Mouse (Mus musculus) CH12.LX (cell line): ENCODE data around the gene Cpeb3. TPM values are rescaled to one million over a fixed set of nuclear protein-coding genes. Genes with fewer than 3 reads are reported as not detected.

ENCODE experiments used
- DNase-seq: peaks from one replicate; pipeline ENCODE4 v3.0.0-alpha.2; 2013; ENCODE audit errors: extremely low read depth
- H3K27ac ChIP-seq: 2 replicates; pipeline ENCODE4 v1.5.1; 2012; ENCODE audit warnings: low read depth, mild to moderate bottlenecking, control low read depth, moderate library complexity; ENCODE audit not compliant: insufficient read depth
- H3K27me3 ChIP-seq: replicated peaks from 2 replicates; pipeline ENCODE3; 2012; ENCODE audit warnings: inconsistent platforms
- H3K36me3 ChIP-seq, 2 experiments: replicated peaks in 1 of 2; 2 replicates each; pipeline versions ENCODE3 to v1.6.1; 2012; ENCODE audit warnings: inconsistent platforms in 1 of 2, low read length in 1 of 2, mild to moderate bottlenecking in 1 of 2, mixed read lengths in 1 of 2, moderate library complexity in 1 of 2; ENCODE audit not compliant: control insufficient read depth in 1 of 2, insufficient read depth in 1 of 2
- H3K4me1 ChIP-seq, 2 experiments: 2 replicates each; pipeline ENCODE4 v1.6.1; 2012; ENCODE audit warnings: inconsistent platforms in 1 of 2, moderate library complexity in 1 of 2; ENCODE audit not compliant: insufficient read depth in 2 of 2, control insufficient read depth in 1 of 2
- H3K4me2 ChIP-seq: 2 replicates; pipeline ENCODE4 v1.6.1; 2012; ENCODE audit warnings: low read depth, mild to moderate bottlenecking, control low read depth; ENCODE audit not compliant: poor library complexity, insufficient read depth, severe bottlenecking
- H3K4me3 ChIP-seq, 3 experiments: fragments of 150-350 bp in 1 of 3; sonication (generic) in 1 of 3; replicated peaks in 1 of 3; 2 replicates each; pipeline versions ENCODE3 to v1.5.1; 2011 to 2012; ENCODE audit warnings: low read depth in 2 of 3, low read length in 2 of 3, mild to moderate bottlenecking in 2 of 3, moderate library complexity in 2 of 3, control low read depth in 1 of 3, improper control_type of control experiment in 1 of 3, inconsistent platforms in 1 of 3, mixed read lengths in 1 of 3; ENCODE audit not compliant: poor library complexity in 1 of 3
- H3K79me2 ChIP-seq: replicated peaks from 2 replicates; pipeline ENCODE4 v1.6.1; 2012; ENCODE audit warnings: mild to moderate bottlenecking, moderate library complexity; ENCODE audit not compliant: control insufficient read depth, poor library complexity, insufficient read depth, severe bottlenecking; ENCODE audit errors: extremely low read depth
- H3K9ac ChIP-seq: 2 replicates; pipeline ENCODE4 v1.6.1; 2012; ENCODE audit warnings: low read depth, mild to moderate bottlenecking, control low read depth, moderate library complexity; ENCODE audit not compliant: insufficient read depth
- H3K9me3 ChIP-seq: replicated peaks from 2 replicates; pipeline ENCODE3; 2012; ENCODE audit warnings: low read length, inconsistent platforms, mixed read lengths
- CTCF ChIP-seq, 2 experiments: IDR thresholded peaks in 1 of 2; conservative IDR thresholded peaks in 1 of 2; 2 replicates each; pipeline ENCODE4 v1.5.1; 2011 to 2012; ENCODE audit warnings: low read depth in 2 of 2, low read length in 2 of 2, improper control_type of control experiment in 1 of 2, inconsistent platforms in 1 of 2, mild to moderate bottlenecking in 1 of 2, moderate library complexity in 1 of 2
- HCFC1 ChIP-seq: IDR thresholded peaks from 2 replicates; pipeline ENCODE4 v1.6.1; 2012; ENCODE audit warnings: low read depth, mild to moderate bottlenecking, inconsistent platforms, low read length, improper control_type of control experiment
- IRF4 ChIP-seq: IDR thresholded peaks from 2 replicates; pipeline ENCODE4 v1.6.1; 2014; ENCODE audit warnings: low read depth, mild to moderate bottlenecking, inconsistent platforms, low read length, improper control_type of control experiment
- JUN ChIP-seq: IDR thresholded peaks from 2 replicates; pipeline ENCODE4 v1.6.1; 2011; ENCODE audit warnings: low read depth, mild to moderate bottlenecking, low read length, improper control_type of control experiment, moderate library complexity; ENCODE audit not compliant: insufficient read depth
- JUND ChIP-seq: conservative IDR thresholded peaks from 2 replicates; pipeline ENCODE4 v1.6.1; 2011; ENCODE audit warnings: low read depth, low read length, improper control_type of control experiment
- KAT2A ChIP-seq: IDR thresholded peaks from 2 replicates; pipeline ENCODE4 v1.6.1; 2012; ENCODE audit warnings: low read length, improper control_type of control experiment, inconsistent platforms; ENCODE audit not compliant: insufficient replicate concordance
- MAFK ChIP-seq: IDR thresholded peaks from 2 replicates; pipeline ENCODE4 v1.6.1; 2011; ENCODE audit warnings: low read length, improper control_type of control experiment; ENCODE audit not compliant: insufficient replicate concordance
- MXI1 ChIP-seq: IDR thresholded peaks from 2 replicates; pipeline ENCODE4 v1.6.1; 2011; ENCODE audit warnings: mild to moderate bottlenecking, low read depth, low read length, improper control_type of control experiment
- MYC ChIP-seq: IDR thresholded peaks from 2 replicates; pipeline ENCODE4 v1.6.1; 2011; ENCODE audit warnings: low read depth, mild to moderate bottlenecking, improper control_type of control experiment, low read length
- NRF1 ChIP-seq: IDR thresholded peaks from 2 replicates; pipeline ENCODE4 v1.6.1; 2014; ENCODE audit warnings: low read depth, mild to moderate bottlenecking, inconsistent platforms, low read length, improper control_type of control experiment, moderate library complexity
- PAX5 ChIP-seq: IDR thresholded peaks from 2 replicates; pipeline ENCODE4 v1.6.1; 2012; ENCODE audit warnings: low read length, inconsistent platforms, mixed read lengths
- POLR2A ChIP-seq: IDR thresholded peaks from 2 replicates; pipeline ENCODE4 v1.6.1; 2011; ENCODE audit warnings: low read depth, mild to moderate bottlenecking, improper control_type of control experiment, low read length
- POLR2AphosphoS2 ChIP-seq: IDR thresholded peaks from 2 replicates; pipeline ENCODE4 v1.6.1; 2011; ENCODE audit warnings: low read depth, low read length, improper control_type of control experiment
- RAD21 ChIP-seq: IDR thresholded peaks from 2 replicates; pipeline ENCODE4 v1.6.1; 2011; ENCODE audit warnings: low read depth, mild to moderate bottlenecking, low read length, improper control_type of control experiment, moderate library complexity
- RCOR1 ChIP-seq: conservative IDR thresholded peaks from 2 replicates; pipeline ENCODE4 v1.6.1; 2012; ENCODE audit warnings: low read depth, mild to moderate bottlenecking, inconsistent platforms, low read length, improper control_type of control experiment
- SMC3 ChIP-seq: IDR thresholded peaks from 2 replicates; pipeline ENCODE4 v1.6.1; 2011; ENCODE audit warnings: low read depth, low read length, improper control_type of control experiment
- TBP ChIP-seq: conservative IDR thresholded peaks from 2 replicates; pipeline ENCODE4 v1.6.1; 2011; ENCODE audit warnings: low read depth, low read length, improper control_type of control experiment
- TCF12 ChIP-seq: IDR thresholded peaks from 2 replicates; pipeline ENCODE4 v1.6.1; 2014; ENCODE audit warnings: low read depth, mild to moderate bottlenecking, inconsistent platforms, low read length, improper control_type of control experiment
- USF1 ChIP-seq: IDR thresholded peaks from 2 replicates; pipeline ENCODE4 v1.6.1; 2014; ENCODE audit warnings: low read depth, mild to moderate bottlenecking, inconsistent platforms, low read length, improper control_type of control experiment
- USF2 ChIP-seq: conservative IDR thresholded peaks from 2 replicates; pipeline ENCODE4 v1.6.1; 2011; ENCODE audit warnings: low read depth, low read length, improper control_type of control experiment
- ZNF384 ChIP-seq: IDR thresholded peaks from 2 replicates; pipeline ENCODE4 v1.6.1; 2012; ENCODE audit warnings: low read depth, low read length, improper control_type of control experiment, inconsistent platforms
- dilution Hi-C: fragments of 300-500 bp; cut with MboI; formaldehyde crosslinking; loops from 2 replicates; pipeline ENCODE4 v1.14.3; 2020; ENCODE audit warnings: low sequenced_read_pairs; ENCODE audit not compliant: extremely low pct_unique_long_range_greater_than_20kb, extremely low pct_ligation_motif_present
- in situ Hi-C: fragments of 300-500 bp; cut with MboI; formaldehyde crosslinking; loops from 3 replicates; pipeline ENCODE4 v1.14.3; 2019; ENCODE audit warnings: low sequenced_read_pairs, low pct_ligation_motif_present, low pct_unique_long_range_greater_than_20kb, mixed read lengths
- polyA plus RNA-seq: library from polyadenylated mRNA; unstranded; fragments of >175 nt; gene quantifications from 2 replicates; pipeline ENCODE4 v1.2.1, GENCODE M21; 2012; ENCODE audit warnings: low read depth; ENCODE audit not compliant: insufficient read length
- total RNA-seq, 2 experiments: library from RNA; depleted of rRNA; stranded (reverse); fragments of 300-350 nt in 1 of 2; fragments of >200 nt in 1 of 2; gene quantifications; 2 replicates each; pipeline ENCODE4 v1.2.3; 2012 to 2014

The Cpeb3 gene
- total and polyA plus RNA-seq, 3 experiments, result 1.5 to 3.1 (median 1.5) TPM

- dilution Hi-C loops, result no loop called here
- H3K4me1 ChIP-seq, result peaks cover 5 to 40% of the 10 kb centered on the region in 2 experiments
- H3K27me3 ChIP-seq, result no peaks in the 10 kb centered on the region
- H3K4me3 ChIP-seq, result no peak overlapping the region
- H3K79me2 ChIP-seq, result no peaks in the 10 kb centered on the region
- TF ChIP-seq HCFC1 (no peak), KAT2A (no peak), POLR2AphosphoS2 (no peak), RCOR1 (no peak), MAFK (no peak), USF2 (no peak), MYC (no peak), RAD21 (no peak), JUND (no peak), PAX5 (no peak), JUN (no peak), ZNF384 (no peak), MXI1 (no peak)
- peak; percentile 33 for DNase-seq
- no peaks in the 10 kb centered on the region for H3K9me3 ChIP-seq
- H3K4me2 ChIP-seq, result no peak overlapping the region
- no peak overlapping the region for H3K27ac ChIP-seq
- no peak overlapping the region for H3K9ac ChIP-seq
- peaks cover 3% of the 10 kb centered on the region in 2 experiments for H3K36me3 ChIP-seq
- in situ Hi-C loops, result no loop called here
Measured at GRCm38 (mm10) chr19:37072871-37073629, 135.4 kb downstream of the Cpeb3 start.

- no peak overlapping the region for H3K9ac ChIP-seq
- H3K9me3 ChIP-seq, result no peaks in the 10 kb centered on the region
- in situ Hi-C loops (no loop called here), dilution Hi-C loops (no loop called here)
- H3K36me3 ChIP-seq, result peaks cover 0 to 3% of the 10 kb centered on the region in 2 experiments
- peak; percentile 36 for TF ChIP-seq RAD21
- TF ChIP-seq NRF1, result no peak
- TF ChIP-seq TBP, result no peak
- TF ChIP-seq CTCF (conservative IDR thresholded peaks at IDR 0.05 in 1 of 2, IDR thresholded peaks at IDR 0.05 in 1 of 2; ENCODE audit: low read depth in 2 of 2, low read length in 2 of 2), result peak; percentile 13 to 59; a peak in 2 of 4 replicates
- no peak for TF ChIP-seq ZNF384
- no peak for TF ChIP-seq IRF4
- TF ChIP-seq USF1, result no peak
- peak; percentile 57 for TF ChIP-seq SMC3
- no peak for TF ChIP-seq POLR2A
- TF ChIP-seq TCF12, result no peak
- no peaks in the 10 kb centered on the region for H3K79me2 ChIP-seq
- H3K27ac ChIP-seq, result no peak overlapping the region
- no peak overlapping the region for H3K4me3 ChIP-seq
- peaks cover 5 to 40% of the 10 kb centered on the region in 2 experiments for H3K4me1 ChIP-seq
- no peak overlapping the region for H3K4me2 ChIP-seq
- DNase-seq, result peak; percentile 34
- no peaks in the 10 kb centered on the region for H3K27me3 ChIP-seq
Measured at GRCm38 (mm10) chr19:37069243-37069642, 139.2 kb downstream of the Cpeb3 start.
